Mouse (Mus musculus): ENCODE results near the gene Rnf113a1.

GRCm38 (mm10) chrX:37161169-37161568 is 29.9 kb upstream of the Rnf113a1 start:
- TF ChIP-seq CTCF (conservative IDR thresholded peaks at IDR 0.05; ENCODE audit: low read length) (no peak), POU5F1 (IDR thresholded peaks at IDR 0.05; ENCODE audit: borderline replicate concordance, low read length) (no peak)
